Comparison of ENCODE assay signal across 8 mouse cellular contexts in the genomic region with DNA sequence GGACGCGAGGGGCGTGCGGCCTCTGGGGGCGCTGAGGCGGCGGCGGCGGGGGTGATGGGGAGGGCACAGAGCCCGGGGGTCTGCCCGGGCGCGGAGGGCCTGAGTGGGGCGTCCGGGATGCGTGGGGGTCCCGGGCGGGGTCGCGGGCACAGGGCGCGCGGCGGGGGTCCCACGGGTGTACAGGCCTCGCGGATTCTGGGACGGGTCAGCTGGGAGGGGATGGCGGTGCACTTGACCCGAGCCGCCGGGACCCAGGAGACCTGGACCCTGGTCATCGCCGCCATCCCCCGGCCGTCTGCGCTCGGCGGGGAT. TPM values are rescaled to one million over a fixed set of nuclear protein-coding genes. Genes with fewer than 3 reads are reported as not detected.
DNase-seq lines count a peak whose midpoint lies in the region; ATAC-seq and TF ChIP-seq lines count a peak whose summit lies in the region.

No protein-coding gene starts in this region.

- 0% methylated on average over 20 of the region's 39 CpGs for WGBS in heart, embryonic 11.5 days (ENCODE audit: insufficient replicate concordance)
- WGBS in forebrain, postnatal 0 days: 2% methylated on average over 20 of the region's 39 CpGs
- 0% methylated on average over 38 of the region's 39 CpGs for WGBS in midbrain, embryonic 10.5 days

- peak overlapping the region; percentile 76 for H3K4me2 ChIP-seq in heart, embryonic 11.5 days
- peak overlapping the region; percentile 92 for H3K4me2 ChIP-seq in forebrain, postnatal 0 days (ENCODE audit: low read depth)

- H3K9me3 ChIP-seq in heart, embryonic 11.5 days (replicated peaks; ENCODE audit: control insufficient read depth, low read length): no peaks in the 10 kb centered on the region
- H3K9me3 ChIP-seq in ES-E14 (ENCODE audit: control insufficient read depth, insufficient read depth, low read depth, low read length): no peaks in the 10 kb centered on the region
- no peaks in the 10 kb centered on the region for H3K9me3 ChIP-seq in forebrain, postnatal 0 days (ENCODE audit: low read length)
- H3K9me3 ChIP-seq in midbrain, embryonic 10.5 days (replicated peaks): no peaks in the 10 kb centered on the region

- H3K27ac ChIP-seq in heart, embryonic 11.5 days (ENCODE audit: low read depth, low read length): peak overlapping the region; percentile 99
- H3K27ac ChIP-seq in ES-E14 (ENCODE audit: insufficient read depth, low read depth, low read length, poor library complexity, severe bottlenecking): peak overlapping the region; percentile 100
- peak overlapping the region; percentile 99 for H3K27ac ChIP-seq in forebrain, postnatal 0 days (ENCODE audit: low read depth, low read length)
- peak overlapping the region; percentile 100 for H3K27ac ChIP-seq in midbrain, embryonic 10.5 days (replicated peaks)

- no peaks in the 10 kb centered on the region for H3K27me3 ChIP-seq in heart, embryonic 11.5 days (ENCODE audit: control insufficient read depth, insufficient read depth, low read length)
- H3K27me3 ChIP-seq in forebrain, postnatal 0 days (ENCODE audit: insufficient read depth, low read length): no peaks in the 10 kb centered on the region
- peaks cover 10% of the 10 kb centered on the region for H3K27me3 ChIP-seq in midbrain, embryonic 10.5 days (ENCODE audit: low read depth, poor library complexity, severe bottlenecking)

- 0 out of 2 replicates have a peak, but pooled peaks cover 3% of the 10 kb centered on the region for H3K36me3 ChIP-seq in heart, embryonic 11.5 days (ENCODE audit: control insufficient read depth, insufficient read depth, low read length)
- H3K36me3 ChIP-seq in ES-E14 (ENCODE audit: control insufficient read depth, insufficient read depth, low read length, poor library complexity, severe bottlenecking): peaks cover 5% of the 10 kb centered on the region; the same call in 1 of the 2 replicates
- peaks cover 4% of the 10 kb centered on the region; the same call in 1 of the 2 replicates for H3K36me3 ChIP-seq in forebrain, postnatal 0 days (ENCODE audit: insufficient read depth)
- H3K36me3 ChIP-seq in midbrain, embryonic 10.5 days: peaks cover 20% of the 10 kb centered on the region

- ATAC-seq in heart, embryonic 11.5 days (replicated peaks; ENCODE audit: insufficient number of reproducible peaks, low FRiP score, low TSS enrichment): no peak
- no peak for ATAC-seq in forebrain, postnatal 0 days

- in situ Hi-C loops in ES-E14 (cut with MboI; ENCODE audit: low sequenced_read_pairs in 2 of 2, unreplicated experiment in 2 of 2): no loop called here

- no peak for DNase-seq in heart, adult 9 months (ENCODE audit: low spot score in 2 of 2)
- DNase-seq in ES-E14 (ENCODE audit: low read depth, low spot score): no peak
- DNase-seq in forebrain, postnatal 0 days: no peak
- no peak for DNase-seq in midbrain, embryonic 10.5 days (ENCODE audit: low spot score)
- DNase-seq in yolk sac, embryonic 10.5 days (ENCODE audit: low spot score): no peak
- DNase-seq in adrenal gland, adult (ENCODE audit: inconsistent age in 2 of 2, low spot score in 1 of 2): no peak
- DNase-seq in retina, postnatal 1 day: no peak

- peaks cover 20% of the 10 kb centered on the region for H3K4me1 ChIP-seq in heart, embryonic 11.5 days (ENCODE audit: control insufficient read depth, insufficient read depth, low read length)
- H3K4me1 ChIP-seq in ES-E14 (ENCODE audit: control insufficient read depth in 2 of 2, insufficient read depth in 2 of 2, low read length in 2 of 2, poor library complexity in 1 of 2): peaks cover 19 to 20% of the 10 kb centered on the region in 2 experiments
- H3K4me1 ChIP-seq in forebrain, postnatal 0 days (ENCODE audit: insufficient read depth): peaks cover 21% of the 10 kb centered on the region; the same call in 1 of the 2 replicates
- peaks cover 70% of the 10 kb centered on the region for H3K4me1 ChIP-seq in midbrain, embryonic 10.5 days

- H3K9ac ChIP-seq in heart, embryonic 11.5 days (ENCODE audit: low read depth, low read length): peak overlapping the region; percentile 95
- peak overlapping the region; percentile 93 for H3K9ac ChIP-seq in ES-E14 (ENCODE audit: insufficient read depth, low read depth, low read length, poor library complexity, severe bottlenecking)
- peak overlapping the region; percentile 86 for H3K9ac ChIP-seq in forebrain, postnatal 0 days

- peak overlapping the region; percentile 99 for H3K4me3 ChIP-seq in heart, embryonic 11.5 days (ENCODE audit: low read depth, low read length)
- H3K4me3 ChIP-seq in ES-E14 (ENCODE audit: insufficient read depth in 1 of 2, low read depth in 1 of 2, low read length in 2 of 2, poor library complexity in 1 of 2, severe bottlenecking in 1 of 2): peak overlapping the region; percentile 85 to 99
- peak overlapping the region; percentile 74 for H3K4me3 ChIP-seq in forebrain, postnatal 0 days (ENCODE audit: low read depth, low read length)
- peak overlapping the region; percentile 98 for H3K4me3 ChIP-seq in midbrain, embryonic 10.5 days

- TF ChIP-seq CTCF in forebrain, postnatal 0 days (IDR thresholded peaks at IDR 0.05; ENCODE audit: low read depth): no peak

TF ChIP-seq in ES-E14, 5 proteins besides CTCF, POLR2A, EP300 and RAD21:
- TF ChIP-seq MAFK (IDR thresholded peaks at IDR 0.05; ENCODE audit: insufficient read depth, low read depth, low read length): no peak
- TF ChIP-seq CHD2 (IDR thresholded peaks at IDR 0.05; ENCODE audit: low read depth, low read length): no peak
- TF ChIP-seq HCFC1 (IDR thresholded peaks at IDR 0.05; ENCODE audit: borderline replicate concordance, insufficient read depth, low read length): no peak
- no peak for TF ChIP-seq ZNF384 (IDR thresholded peaks at IDR 0.05; ENCODE audit: low read depth, low read length)
- TF ChIP-seq ZC3H11A (IDR thresholded peaks at IDR 0.05; ENCODE audit: borderline replicate concordance, low read depth, low read length): no peak
TF ChIP-seq in ES-E14: peak in this region for 0.

RNA-seq across cellular contexts. Expression of a gene that starts 0.3 kb away (rescaled TPM):
- polyA plus RNA-seq in heart, embryonic 11.5 days (2014; fragmentation: Nextera tagmentation; extraction: Ambion mirVana): 26.3 and 32.4 TPM in 2 replicates
- 68.9 and 92.2 TPM in 2 replicates for total RNA-seq in ES-E14 (2012; rRNA removed)
- total RNA-seq in forebrain, postnatal 0 days (2014; rRNA removed): 46.2 and 51.3 TPM in 2 replicates
- polyA plus RNA-seq in forebrain, postnatal 0 days (2015; fragmentation: Nextera tagmentation; extraction: Ambion mirVana): 17.2 and 22.7 TPM in 2 replicates
- 30.6 and 39.9 TPM in 2 replicates for polyA plus RNA-seq in midbrain, embryonic 10.5 days (2016; fragmentation: Nextera tagmentation; extraction: Ambion mirVana)

RNA-seq across cellular contexts. Expression of a gene that starts 54.6 kb away (rescaled TPM):
- 5.2 and 6.6 TPM in 2 replicates for polyA plus RNA-seq in heart, embryonic 11.5 days (2014; fragmentation: Nextera tagmentation; extraction: Ambion mirVana)
- total RNA-seq in ES-E14 (2012; rRNA removed): 0.13 and 0.21 TPM in 2 replicates
- 29.0 and 51.6 TPM in 2 replicates for total RNA-seq in forebrain, postnatal 0 days (2014; rRNA removed)
- polyA plus RNA-seq in forebrain, postnatal 0 days (2015; fragmentation: Nextera tagmentation; extraction: Ambion mirVana): 44.2 and 60.9 TPM in 2 replicates
- polyA plus RNA-seq in midbrain, embryonic 10.5 days (2016; fragmentation: Nextera tagmentation; extraction: Ambion mirVana): 7.6 and 8.4 TPM in 2 replicates
